Mouse (Mus musculus) gastrocnemius, postnatal 10 days (tissue): ENCODE measurements around the gene Xrra1. TPM values are rescaled to one million over a fixed set of nuclear protein-coding genes. Genes with fewer than 3 reads are reported as not detected.
"Not testable (repeated sequence)": the region's sequence is repeated elsewhere in the genome, so short reads cannot be mapped to it uniquely, and the experiment has no call there.

Experiments
- DNase-seq: peaks from one replicate; pipeline ENCODE4 v3.0.0; 2021; ENCODE audit warnings: mixed read lengths
- total RNA-seq, 2 experiments: library from RNA; stranded (reverse); gene quantifications; 2 replicates each; pipeline ENCODE4 v1.2.3; 2021

Gene Xrra1
- total RNA-seq, 2 experiments from 2014 or later = 1.3 TPM

- DNase-seq = no peak
Measured at GRCm38 (mm10) chr7:99902208-99902607, 43.3 kb downstream of the Xrra1 start.

- DNase-seq = no peak
Measured at GRCm38 (mm10) chr7:99902918-99903665, 44.2 kb downstream of the Xrra1 start.

- no peak for DNase-seq
Measured at GRCm38 (mm10) chr7:99904421-99905005, 45.6 kb downstream of the Xrra1 start.

GRCm38 (mm10) chr7:99906346-99906745 is 47.4 kb downstream of the Xrra1 start:
- DNase-seq = no peak

GRCm38 (mm10) chr7:99907463-99907862 is 48.5 kb downstream of the Xrra1 start:
- no peak for DNase-seq

GRCm38 (mm10) chr7:99911038-99911437 is 52.1 kb downstream of the Xrra1 start:
- DNase-seq = no peak

- no peak for DNase-seq
Measured at GRCm38 (mm10) chr7:99914316-99914715, 55.4 kb downstream of the Xrra1 start.

- DNase-seq = no peak
Measured at GRCm38 (mm10) chr7:99915511-99915910, 56.6 kb downstream of the Xrra1 start.

GRCm38 (mm10) chr7:99916741-99917319 is 57.9 kb downstream of the Xrra1 start:
- peak; percentile 63 for DNase-seq

- DNase-seq = peak; percentile 49
Measured at GRCm38 (mm10) chr7:99917320-99917844, 58.5 kb downstream of the Xrra1 start.

- no peak for DNase-seq
Measured at GRCm38 (mm10) chr7:99919164-99919563, 60.2 kb downstream of the Xrra1 start.

GRCm38 (mm10) chr7:99919971-99920370 is 61.1 kb downstream of the Xrra1 start:
- no peak for DNase-seq

- DNase-seq = no peak
Measured at GRCm38 (mm10) chr7:99920416-99920815, 61.5 kb downstream of the Xrra1 start.

GRCm38 (mm10) chr7:99926916-99927714 is 68.2 kb downstream of the Xrra1 start:
- DNase-seq = peak; percentile 75

GRCm38 (mm10) chr7:99935758-99936157 is 76.8 kb downstream of the Xrra1 start:
- no peak for DNase-seq

- no peak for DNase-seq
Measured at GRCm38 (mm10) chr7:99940669-99941068, 81.8 kb downstream of the Xrra1 start.

- DNase-seq = no peak
Measured at GRCm38 (mm10) chr7:99944520-99944919, 85.6 kb downstream of the Xrra1 start.

GRCm38 (mm10) chr7:99945012-99945411 is 86.1 kb downstream of the Xrra1 start:
- not testable (repeated sequence) for DNase-seq

GRCm38 (mm10) chr7:99945939-99946338 is 87.0 kb downstream of the Xrra1 start:
- DNase-seq = no peak

- no peak for DNase-seq
Measured at GRCm38 (mm10) chr7:99946356-99946755, 87.4 kb downstream of the Xrra1 start.

- DNase-seq = no peak
Measured at GRCm38 (mm10) chr7:99947329-99947728, 88.4 kb downstream of the Xrra1 start.

GRCm38 (mm10) chr7:99953442-99954098 is 94.7 kb downstream of the Xrra1 start:
- DNase-seq = no peak
